Mouse (Mus musculus) layer of hippocampus, postnatal 10 days (tissue): ENCODE results near the gene Hhatl. TPM values are rescaled to one million over a fixed set of nuclear protein-coding genes. Genes with fewer than 3 reads are reported as not detected.

Source experiments
- DNase-seq, 2 experiments: peaks; one replicate each; pipeline ENCODE4 v3.0.0; 2021; ENCODE audit warnings: low spot score in 2 of 2
- total RNA-seq, 2 experiments: library from RNA; stranded (reverse); gene quantifications; 2 replicates each; pipeline ENCODE4 v1.2.3; 2021

Gene Hhatl
- total RNA-seq, 2 experiments from 2014 or later: 2.8 to 2.9 TPM

DNA sequence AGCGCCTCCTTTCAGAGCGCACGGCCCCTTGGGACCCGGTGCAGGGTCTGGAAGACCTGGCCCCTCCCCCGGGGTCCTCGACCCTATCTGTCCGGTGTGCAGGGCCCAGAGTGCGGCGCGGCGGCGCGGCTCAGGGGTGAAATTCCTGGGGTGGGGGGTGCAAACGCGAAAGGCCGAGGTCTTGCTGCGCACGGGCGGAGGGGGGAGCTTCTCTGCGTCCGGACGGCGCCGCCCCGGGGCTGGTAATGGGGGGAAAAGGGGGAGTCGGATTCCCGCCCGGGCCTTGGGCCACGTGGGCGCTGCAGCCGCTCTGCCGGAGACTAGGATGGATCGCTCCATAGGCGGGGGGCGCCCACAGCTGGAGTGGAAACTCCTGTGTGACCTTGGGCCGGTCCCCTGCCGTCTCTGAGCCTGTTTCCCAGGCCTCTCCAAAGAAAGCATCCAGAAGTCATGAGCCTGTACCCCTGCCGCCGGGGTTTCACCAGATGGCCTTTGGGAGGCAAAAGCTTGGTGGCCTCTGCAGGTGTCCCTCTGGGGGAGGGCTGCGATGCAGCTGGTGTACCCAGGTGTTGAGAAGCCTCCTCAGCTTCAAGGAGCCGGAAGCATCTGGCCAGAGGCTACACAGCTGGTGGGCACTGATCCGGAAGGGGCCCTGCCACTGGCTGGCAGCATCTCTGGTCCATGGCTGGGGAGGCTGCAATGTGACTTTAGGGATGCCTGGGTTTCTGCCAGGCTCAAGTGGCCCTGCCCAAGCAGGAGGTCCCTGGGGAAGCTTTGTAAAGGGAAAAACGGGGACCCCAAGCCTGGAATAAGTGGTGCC, 31.8 kb downstream of the Hhatl start:
- DNase-seq: peak; percentile 57 to 72

DNA sequence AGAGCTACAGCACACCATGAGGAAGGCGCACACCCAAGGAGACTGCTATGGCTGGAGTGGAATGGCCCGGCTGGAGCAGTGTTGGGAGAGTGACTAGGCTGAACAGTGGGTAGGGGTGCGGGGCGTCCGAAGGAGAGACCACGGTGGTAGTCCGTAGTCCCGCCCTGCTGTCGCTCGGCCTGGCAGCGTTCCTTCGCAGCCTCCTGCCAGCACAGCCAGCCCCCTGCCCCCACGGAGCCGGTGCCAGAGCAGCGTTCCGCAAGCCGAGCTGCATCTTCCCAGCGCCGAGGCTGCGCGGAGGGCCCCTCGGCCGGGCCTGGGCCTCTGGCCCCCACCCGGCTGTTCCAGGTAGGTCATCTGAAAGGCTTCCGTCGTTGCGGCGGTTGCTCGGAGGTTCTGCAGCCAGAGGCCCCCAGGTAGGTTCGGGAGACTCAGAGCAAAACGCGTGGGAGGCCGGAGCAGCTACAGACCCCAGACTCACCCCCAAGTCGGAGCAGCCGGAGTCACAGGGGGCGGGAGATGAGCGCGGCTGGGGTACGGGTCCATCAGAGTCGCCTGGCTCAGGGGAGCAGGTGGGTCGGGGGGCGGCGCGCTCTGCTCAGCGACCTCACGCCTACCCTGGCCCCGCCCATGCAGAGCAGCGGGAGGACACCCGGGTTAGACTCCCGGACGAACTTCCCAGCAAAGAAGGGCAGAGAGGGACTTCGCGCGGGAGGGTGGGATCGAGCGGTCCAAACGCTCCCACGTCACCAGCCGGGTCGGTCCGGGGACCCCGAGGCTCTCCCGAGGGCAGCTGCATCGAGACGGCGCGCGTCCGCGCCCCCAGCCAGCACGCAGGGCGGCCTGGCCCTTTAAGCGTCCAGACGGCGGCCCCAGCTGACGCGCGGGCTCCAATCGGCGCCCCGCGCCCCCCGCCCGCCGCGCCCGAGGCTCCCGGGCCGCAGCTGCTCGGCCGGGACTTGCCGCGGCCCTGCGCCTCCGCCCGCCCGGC, 32.9 kb downstream of the Hhatl start, which contains the start of gene Zfp651:
Gene Zfp651, plus strand, starts transcription at position 240 of the 991 bp plus-strand sequence.
- peak; percentile 82 to 84 for DNase-seq

- DNase-seq: peak in 1 of 2 experiments; percentile 32
Measured at GRCm38 (mm10) chr9:121757835-121758814, 34.2 kb downstream of the Hhatl start.

- DNase-seq: peak; percentile 29 to 34
Measured at GRCm38 (mm10) chr9:121757432-121757831, 34.9 kb downstream of the Hhatl start.

DNA sequence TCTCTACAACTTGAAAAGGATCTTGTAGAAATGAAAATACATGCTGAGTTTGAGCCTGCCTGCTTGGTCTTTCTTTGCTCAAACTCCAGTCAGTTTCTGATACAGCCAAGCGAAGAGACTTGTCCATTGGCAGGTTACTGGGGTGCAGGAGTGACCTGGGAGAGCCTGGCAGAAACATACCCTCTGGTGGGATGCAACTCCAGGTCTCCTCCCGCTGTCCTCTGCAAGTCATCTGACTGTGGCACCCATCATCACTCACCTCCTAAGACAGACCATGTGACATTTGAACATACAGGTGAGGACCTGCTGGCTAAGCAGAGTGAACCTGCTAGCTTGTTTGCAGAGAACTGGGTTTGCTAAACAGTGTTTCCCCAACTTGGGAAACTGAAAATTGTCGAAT, 35.5 kb downstream of the Hhatl start:
- no peak for DNase-seq

GRCm38 (mm10) chr9:121754624-121755023, 37.7 kb downstream of the Hhatl start:
- no peak for DNase-seq

- DNase-seq: no peak
Measured at GRCm38 (mm10) chr9:121752774-121753173, 39.5 kb downstream of the Hhatl start.

GRCm38 (mm10) chr9:121744051-121744450, 48.3 kb downstream of the Hhatl start:
- DNase-seq: no peak

GRCm38 (mm10) chr9:121741168-121741567, 51.1 kb downstream of the Hhatl start:
- DNase-seq: no peak

DNA sequence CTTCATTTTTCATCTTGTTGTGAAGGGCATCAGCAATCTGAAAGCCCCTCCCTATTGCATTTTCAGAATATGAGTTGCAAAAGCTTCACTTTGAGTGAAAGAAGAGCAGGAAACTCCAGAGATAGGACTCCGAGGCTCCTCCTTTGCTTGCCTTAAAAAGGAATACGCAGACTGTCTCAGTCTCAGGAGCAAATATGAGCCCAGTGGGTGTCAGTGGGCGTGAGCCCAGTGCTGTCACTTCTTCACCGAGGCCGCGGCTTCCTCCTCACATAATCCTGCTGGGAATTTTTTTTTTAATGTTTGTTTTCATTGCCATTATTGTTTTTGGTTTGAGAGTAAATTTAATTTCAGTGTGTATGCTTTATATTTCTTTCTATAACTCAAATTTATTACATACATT, 51.8 kb downstream of the Hhatl start:
- DNase-seq: no peak

Other genes with a start within 250 kb of the Hhatl start
- 1 to 10 TPM in 1 of 2 experiments, not detected in 1; 1.1 TPM for gene Lyzl4, start 150.4 kb downstream of the Hhatl start, total RNA-seq
- gene Vipr1, start 149.8 kb downstream of the Hhatl start, total RNA-seq: 10 to 100 TPM in 1 of 2 experiments, 1 to 10 TPM in 1; 10.0 to 10.3 TPM
- gene Sec22c, start 87.0 kb downstream of the Hhatl start, total RNA-seq: 10 to 100 TPM; 30.4 to 33.4 TPM
- 10 to 100 TPM; 80.7 to 87.9 TPM for gene Ss18l2, start 82.2 kb downstream of the Hhatl start, total RNA-seq
- 100 to 1,000 TPM; 110 to 133 TPM for gene Nktr, start 73.3 kb downstream of the Hhatl start, total RNA-seq
- 100 to 1,000 TPM; 104 to 108 TPM for gene Zfp651, start 33.2 kb downstream of the Hhatl start, total RNA-seq
- gene Klhl40, start 14.9 kb downstream of the Hhatl start, total RNA-seq: 1 to 10 TPM; 2.9 to 3.2 TPM
- gene Ccdc13, start 47.0 kb upstream of the Hhatl start, total RNA-seq: 1 to 10 TPM; 6.6 to 7.7 TPM
- 100 to 1,000 TPM in 1 of 2 experiments, 10 to 100 TPM in 1; 99.3 to 103 TPM for gene Higd1a, start 65.9 kb upstream of the Hhatl start, total RNA-seq
- 1 to 10 TPM; 2.4 to 4.1 TPM for gene Ackr2, start 105.8 kb upstream of the Hhatl start, total RNA-seq
- gene Cyp8b1, start 123.8 kb upstream of the Hhatl start, total RNA-seq: not detected
- 1 to 10 TPM; 3.1 to 4.2 TPM for gene Fam198a, start 158.5 kb upstream of the Hhatl start, total RNA-seq
- gene Pomgnt2, start 204.6 kb upstream of the Hhatl start, total RNA-seq: 10 to 100 TPM; 41.6 to 42.9 TPM